Mouse (Mus musculus): Measurements from ENCODE around the gene Ogfod3.

Ogfod3 gene

DNA sequence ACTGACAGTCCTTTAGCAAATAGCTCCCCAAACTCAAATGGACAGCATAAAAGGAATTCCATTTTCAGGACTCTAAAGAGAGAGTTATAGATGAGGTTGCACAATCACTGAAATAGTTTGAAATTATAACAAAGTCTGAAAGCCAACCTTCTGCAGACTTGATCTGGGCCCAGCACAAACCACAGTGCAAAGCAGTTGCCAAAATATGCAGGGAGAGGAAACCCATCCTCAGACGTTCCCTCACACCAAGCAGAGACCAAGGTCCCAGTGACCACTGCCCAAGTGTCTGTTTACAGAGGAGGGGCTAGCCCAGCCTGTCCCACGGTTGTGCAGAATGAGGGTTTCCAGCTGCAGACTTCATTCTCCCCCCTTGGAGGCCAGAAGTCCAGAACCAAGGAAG, 5.9 kb downstream of the Ogfod3 start:
- no peak for DNase-seq

DNA sequence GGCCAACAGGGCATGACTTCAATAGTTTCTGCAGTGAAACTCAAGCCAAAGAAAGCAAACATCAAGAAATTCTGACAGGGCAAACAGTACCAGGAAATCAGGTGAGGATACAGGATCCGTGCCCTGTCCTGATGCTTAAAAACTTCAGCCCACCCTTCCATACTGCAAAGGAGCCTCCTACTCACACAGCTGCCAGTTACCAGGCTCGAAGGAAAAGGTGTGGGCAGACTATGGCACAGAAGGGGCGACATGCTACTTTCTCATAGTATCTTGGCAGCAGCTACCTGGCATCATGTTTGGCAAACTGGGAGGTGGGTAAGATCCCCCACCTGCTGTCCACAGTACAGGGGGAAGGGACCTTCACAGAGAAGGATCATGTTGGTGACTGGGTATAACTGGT, 11.1 kb downstream of the Ogfod3 start:
- DNase-seq = no peak

GRCm38 (mm10) chr11:121192742-121193141, 11.8 kb downstream of the Ogfod3 start:
- DNase-seq = no peak

DNA sequence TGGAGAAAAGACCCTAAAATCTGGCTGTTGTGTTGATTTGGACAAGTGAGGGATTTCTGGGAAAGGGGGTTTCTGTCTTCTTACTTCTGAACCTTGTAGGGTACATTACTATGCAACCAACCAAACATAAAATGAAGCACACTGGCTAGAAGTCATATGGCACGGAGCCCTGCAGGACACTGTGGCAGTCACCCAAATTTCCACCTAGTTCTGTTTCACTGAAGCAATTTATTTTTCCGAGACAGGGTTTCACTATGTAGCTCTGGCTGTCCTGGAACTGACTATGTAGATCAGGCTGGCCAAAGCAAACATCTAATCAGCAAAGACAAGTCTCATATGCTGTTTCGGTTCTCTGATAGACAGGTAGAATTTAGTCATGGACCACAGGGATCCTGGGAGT, 14.8 kb downstream of the Ogfod3 start:
- DNase-seq = no peak

DNA sequence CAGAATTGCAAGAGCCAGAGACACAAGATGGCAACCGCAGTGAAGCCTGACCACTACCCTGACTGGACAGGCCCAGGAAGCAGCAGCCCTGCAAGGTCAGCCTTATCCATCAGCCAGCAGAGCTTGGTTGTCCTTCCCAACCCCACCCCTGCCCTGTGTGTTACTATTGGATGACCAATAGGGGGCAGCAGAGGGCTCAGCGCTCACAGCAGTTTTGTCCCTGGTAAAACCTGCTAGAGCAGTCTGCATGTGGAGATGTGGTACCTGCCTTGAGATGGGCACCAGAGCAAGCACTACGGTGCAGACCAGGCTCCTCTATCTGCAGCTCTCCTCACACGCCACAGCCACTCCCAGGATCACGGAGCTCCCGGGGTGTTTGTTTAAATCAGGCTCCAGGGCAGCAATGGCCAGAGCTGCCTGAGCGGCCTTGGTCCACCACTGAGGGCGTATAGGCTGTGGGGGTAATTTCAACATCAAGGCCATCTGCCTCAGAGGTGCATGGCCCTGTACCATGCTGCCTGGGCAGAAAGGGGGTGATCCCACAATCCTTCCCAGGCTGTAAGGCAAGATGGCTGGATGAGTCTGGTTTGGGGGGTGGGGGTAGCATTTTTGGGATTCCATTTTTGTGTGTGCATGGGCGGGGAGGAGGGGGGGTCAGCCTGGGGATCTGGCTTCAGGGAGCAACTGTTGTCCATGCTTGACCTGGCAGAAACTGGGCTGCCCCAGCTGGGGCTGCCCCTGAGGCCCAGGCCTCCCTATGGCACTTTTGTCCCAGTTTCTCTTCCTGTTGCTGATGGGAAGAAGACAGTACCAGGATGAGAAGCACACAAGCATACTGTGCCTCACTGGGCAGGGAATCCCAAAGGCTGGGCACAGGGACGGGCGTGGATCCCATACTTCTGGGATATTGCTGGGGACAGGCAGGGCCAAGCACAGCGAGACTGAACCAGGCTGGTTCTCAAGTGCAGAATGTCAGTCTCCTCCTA, 27.9 kb downstream of the Ogfod3 start:
- DNase-seq = peak; percentile 67

GRCm38 (mm10) chr11:121174234-121174633, 30.3 kb downstream of the Ogfod3 start:
- no peak for DNase-seq

DNA sequence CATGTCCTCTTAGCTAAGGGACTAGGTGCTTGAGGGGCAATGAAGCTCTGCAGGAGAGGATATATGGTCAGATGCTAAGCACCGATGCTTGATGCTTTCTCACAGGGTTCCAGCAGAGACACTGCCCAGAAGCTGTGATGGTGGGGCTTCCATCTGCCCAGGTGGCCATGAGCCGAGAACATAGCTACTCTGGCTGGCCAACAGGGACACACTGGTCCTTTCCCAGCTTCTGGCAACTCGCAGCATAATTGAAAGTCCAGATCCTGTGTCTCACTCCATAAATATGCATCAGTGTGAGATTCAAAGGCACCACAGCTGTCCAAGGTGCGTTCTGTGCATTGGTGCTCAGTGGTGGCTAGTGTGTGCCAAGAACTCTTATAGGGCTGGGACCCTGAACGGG, 31.3 kb downstream of the Ogfod3 start:
- DNase-seq = no peak

DNA sequence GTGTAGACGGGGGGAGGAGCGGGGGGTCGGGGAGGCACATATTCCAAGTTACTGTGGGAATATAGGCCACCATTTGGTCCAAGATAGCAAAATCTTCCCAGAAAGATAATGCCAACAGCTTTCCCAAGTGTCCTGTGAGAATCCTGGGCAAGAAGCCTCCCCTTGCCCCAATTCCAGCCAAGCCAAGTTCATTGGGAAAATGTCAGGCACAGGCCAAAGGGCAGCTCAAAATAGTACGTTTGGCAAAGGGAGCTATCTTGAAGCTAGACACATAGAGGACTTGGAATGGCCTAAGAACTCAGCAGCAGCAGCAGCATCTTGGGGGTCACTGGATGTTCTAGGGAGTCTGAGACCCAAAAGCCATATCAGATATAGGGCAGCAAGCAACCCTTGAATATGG, 40.8 kb downstream of the Ogfod3 start:
- no peak for DNase-seq

DNA sequence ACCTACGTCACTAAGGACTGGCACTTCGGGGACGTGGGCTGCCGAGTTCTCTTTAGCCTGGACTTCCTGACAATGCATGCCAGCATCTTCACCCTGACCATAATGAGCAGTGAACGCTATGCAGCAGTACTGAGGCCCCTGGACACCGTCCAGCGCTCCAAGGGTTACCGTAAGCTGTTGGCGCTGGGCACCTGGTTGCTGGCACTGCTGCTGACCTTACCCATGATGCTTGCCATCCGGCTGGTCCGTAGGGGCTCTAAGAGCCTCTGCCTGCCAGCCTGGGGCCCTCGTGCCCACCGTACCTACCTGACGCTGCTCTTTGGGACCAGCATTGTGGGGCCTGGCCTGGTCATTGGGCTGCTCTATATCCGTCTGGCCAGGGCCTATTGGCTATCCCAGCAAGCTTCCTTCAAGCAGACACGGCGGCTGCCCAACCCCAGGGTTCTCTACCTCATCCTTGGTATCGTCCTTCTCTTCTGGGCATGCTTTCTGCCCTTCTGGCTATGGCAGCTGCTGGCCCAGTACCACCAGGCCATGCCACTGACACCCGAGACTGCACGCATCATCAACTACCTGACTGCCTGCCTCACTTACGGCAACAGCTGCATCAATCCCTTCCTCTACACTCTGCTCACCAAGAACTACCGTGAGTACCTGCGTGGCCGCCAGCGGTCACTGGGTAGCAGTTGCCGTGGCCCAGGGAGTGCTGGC, 43.7 kb downstream of the Ogfod3 start:
- DNase-seq = no peak

DNA sequence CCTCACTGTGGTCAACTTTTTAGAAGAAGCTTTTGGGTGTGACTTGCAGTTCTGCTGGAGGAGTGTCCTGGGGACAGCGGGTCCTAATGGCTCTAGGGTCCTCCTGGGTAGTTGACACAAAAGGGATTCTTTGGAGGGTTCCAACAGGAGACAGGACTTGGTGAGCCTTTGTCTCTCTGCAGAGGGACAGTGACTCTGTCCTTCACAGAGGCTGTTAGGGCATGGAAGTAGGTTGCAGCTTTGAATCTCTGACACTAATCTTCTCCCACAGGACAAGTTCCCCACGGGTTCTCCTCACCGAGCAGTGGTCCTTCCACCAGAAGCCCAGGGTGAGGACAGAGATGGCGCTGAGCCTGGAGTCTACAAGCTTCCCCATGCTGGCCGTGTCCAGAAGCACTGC, 44.5 kb downstream of the Ogfod3 start, which contains the start of gene Uts2r:
Gene Uts2r (plus strand): TSS at position 301 of the 400 bp plus-strand sequence.
- DNase-seq = no peak

DNA sequence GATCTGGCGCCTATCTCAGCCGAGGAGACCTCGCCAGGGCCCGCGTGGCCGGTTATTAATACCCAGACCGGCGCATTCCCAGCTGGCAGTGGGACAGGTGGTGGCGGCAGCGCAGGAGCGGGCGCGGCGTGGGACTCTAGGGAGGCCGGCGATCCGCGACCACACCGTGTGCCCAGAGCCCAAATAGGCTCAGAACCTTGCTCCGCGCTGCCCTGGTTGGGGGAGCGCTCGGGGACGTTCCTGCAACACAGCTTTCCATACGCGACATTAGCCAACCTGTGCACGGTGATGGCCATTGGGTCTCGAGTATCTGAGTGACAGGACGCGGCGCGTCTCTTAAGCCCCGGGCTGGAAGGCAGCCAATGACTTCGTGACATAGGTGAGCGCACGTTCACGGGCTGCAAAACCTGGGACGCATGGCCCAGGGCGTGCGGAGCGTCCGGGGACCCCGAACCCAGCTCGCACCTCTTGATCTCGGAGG, 48.1 kb downstream of the Ogfod3 start:
- DNase-seq = no peak

DNA sequence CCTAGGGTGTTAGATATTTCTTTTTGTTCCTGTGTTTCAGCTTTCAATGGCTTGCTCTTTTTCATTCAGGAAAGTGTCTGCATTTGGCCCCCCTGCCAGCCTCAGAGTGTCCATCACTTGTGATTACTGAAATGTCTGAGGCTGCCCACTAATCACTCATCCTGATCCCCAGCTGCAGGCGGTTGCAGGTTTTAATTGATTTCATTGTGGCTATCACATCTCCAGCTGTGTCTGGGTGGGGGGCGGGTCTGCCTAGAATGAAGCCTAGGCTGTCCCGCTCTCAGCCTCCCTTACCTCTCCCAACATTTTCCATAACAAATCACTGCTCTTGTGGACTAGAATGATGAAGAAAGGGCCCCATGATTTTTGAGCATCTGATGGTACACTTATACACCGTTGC, 50.3 kb downstream of the Ogfod3 start:
- no peak for DNase-seq

- DNase-seq = no peak
Observed at GRCm38 (mm10) chr11:121148193-121148592, 56.3 kb downstream of the Ogfod3 start.

DNA sequence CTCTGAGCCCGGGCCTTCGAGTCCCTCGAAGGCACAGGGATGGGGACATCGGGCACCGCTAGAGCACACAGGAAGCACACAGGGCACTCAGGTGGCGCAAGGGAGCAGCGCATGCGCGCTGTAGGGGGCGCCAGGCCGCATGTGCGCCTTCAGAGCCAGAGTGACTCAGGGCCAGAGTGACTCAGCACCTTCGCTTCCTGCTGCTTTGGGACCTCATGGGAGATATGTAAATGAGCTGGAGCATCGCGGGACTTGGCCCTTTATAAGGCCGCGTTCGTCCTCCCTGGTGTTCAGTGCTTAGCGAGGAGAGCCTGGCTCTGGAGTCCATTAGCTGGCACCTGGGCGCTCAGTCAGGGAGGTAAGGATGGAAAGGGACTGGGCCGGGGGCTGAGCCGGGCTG, 58.6 kb downstream of the Ogfod3 start, which contains the start of gene Tex19.1:
Gene Tex19.1 (plus strand): TSS at position 279 of the 400 bp plus-strand sequence.
- peak; percentile 32 for DNase-seq

GRCm38 (mm10) chr11:121143325-121144015, 61.0 kb downstream of the Ogfod3 start:
- DNase-seq = no peak

DNA sequence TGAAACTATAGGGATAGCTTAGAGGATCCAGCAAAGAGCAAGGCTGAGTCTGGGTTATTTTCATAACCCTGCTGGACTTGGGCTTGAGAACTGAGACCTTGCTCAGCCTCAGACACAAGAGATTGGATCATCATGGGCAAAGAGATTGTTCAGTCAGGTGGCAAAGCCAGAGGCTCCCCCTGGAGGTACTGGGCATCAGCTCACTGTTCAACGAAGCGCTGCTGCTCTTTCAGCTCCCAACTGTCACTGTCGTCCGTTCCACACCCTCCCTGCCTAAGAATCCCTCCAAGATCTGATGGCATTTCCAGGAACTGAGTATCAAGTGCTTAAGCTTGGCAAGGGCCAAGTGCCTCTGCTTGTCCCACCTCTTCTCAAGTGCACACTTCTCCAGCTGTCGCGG, 65.8 kb downstream of the Ogfod3 start:
- no peak for DNase-seq

DNA sequence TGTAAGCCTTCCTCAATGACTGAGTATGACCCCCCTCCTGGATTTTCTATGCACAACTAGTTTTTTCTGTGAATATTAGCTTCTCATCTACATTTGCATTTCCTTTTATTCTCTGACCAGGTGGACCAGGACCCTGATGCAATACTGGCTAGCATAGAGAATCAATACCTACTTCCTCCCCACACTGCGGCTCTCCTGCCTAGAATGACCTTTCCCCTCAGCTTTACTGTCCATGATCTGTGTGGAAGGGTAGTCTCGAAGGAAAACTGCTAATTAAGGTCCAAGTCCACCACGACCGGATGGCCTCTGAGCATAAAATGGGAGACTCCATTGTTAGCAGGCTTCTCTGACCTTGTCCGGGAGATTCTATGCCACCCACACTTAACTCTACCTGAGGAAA, 66.8 kb downstream of the Ogfod3 start:
- DNase-seq = no peak

DNA sequence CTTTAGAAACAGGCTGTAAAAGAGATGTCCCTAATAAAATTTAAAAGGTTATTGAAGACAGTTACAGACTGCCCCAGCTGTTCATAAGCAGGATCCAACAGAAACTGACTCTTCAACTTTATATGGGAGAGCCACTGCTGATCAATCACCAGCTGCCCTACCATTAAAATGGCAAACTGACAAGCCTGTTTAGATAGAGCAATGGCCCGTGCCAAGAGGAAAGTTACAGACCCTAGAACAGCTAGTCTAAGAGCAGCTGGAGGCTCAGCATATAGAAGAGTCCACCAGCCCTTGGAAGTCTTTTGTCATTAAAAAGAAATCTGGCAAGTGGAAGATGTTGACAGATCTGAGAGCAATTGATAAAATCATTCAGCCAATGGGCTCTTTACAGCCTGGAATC, 69.9 kb downstream of the Ogfod3 start:
- DNase-seq = no peak

- DNase-seq = no peak
Observed at GRCm38 (mm10) chr11:121129616-121130015, 74.9 kb downstream of the Ogfod3 start.

All from liver (tissue).